Mouse (Mus musculus): ENCODE results near the gene Scap. TPM values are rescaled to one million over a fixed set of nuclear protein-coding genes. Genes with fewer than 3 reads are reported as not detected.

Scap gene
- polyA plus RNA-seq, 1 experiment from 2014 or later, result 42.0 TPM

DNA sequence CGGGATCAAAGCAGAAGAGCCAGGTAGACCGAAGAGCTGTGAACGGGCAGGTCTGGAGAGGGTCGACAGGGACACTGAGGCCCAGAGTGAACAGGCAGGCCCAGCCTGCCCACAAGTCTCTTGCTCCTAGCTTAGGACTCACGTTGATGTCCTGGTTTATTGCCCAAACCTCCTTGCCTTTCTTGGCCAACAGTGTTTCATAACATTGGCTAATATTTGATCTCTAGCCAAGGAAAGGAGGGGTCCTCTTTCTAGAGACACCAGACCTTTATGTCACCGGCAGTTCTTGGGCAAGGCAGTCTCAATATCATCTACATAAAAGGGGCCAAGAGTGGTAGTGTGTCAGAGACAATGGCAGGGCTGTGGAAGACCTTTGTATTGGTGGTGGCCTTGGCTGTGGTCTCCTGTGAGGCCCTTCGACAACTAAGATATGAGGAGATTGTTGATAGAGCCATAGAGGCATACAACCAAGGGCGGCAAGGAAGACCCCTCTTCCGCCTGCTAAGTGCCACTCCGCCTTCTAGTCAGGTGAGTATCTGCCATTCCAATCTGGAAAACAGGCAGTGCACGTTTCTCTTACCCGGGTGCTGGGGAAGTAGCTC is 86.5 kb downstream of the Scap start, which contains the start of gene Ngp:
Gene Ngp, plus strand, starts transcription at position 237 of the 602 bp plus-strand sequence.
- WGBS, result 84% methylated on average over 12 of the region's 12 CpGs
- ATAC-seq (ENCODE audit: insufficient number of reproducible peaks, insufficient read depth, low FRiP score, low TSS enrichment, low read depth), result no peak
- no peak within 1 kb of the TSS for H3K27ac ChIP-seq
- no peak within 1 kb of the TSS for H3K4me2 ChIP-seq
- H3K9me3 ChIP-seq, result no peaks in the 10 kb centered on the region
- H3K36me3 ChIP-seq, result no peaks in the 10 kb centered on the region
- no peak within 1 kb of the TSS for H3K4me3 ChIP-seq (replicated peaks)
- no peaks in the 10 kb centered on the region for H3K4me1 ChIP-seq (replicated peaks)
- no peaks in the 10 kb centered on the region for H3K27me3 ChIP-seq
- no peak within 1 kb of the TSS for H3K9ac ChIP-seq (replicated peaks)

- ATAC-seq (ENCODE audit: insufficient number of reproducible peaks, insufficient read depth, low FRiP score, low TSS enrichment, low read depth), result no peak
- Histone ChIP-seq H3K36me3 (peaks cover 73% of the 10 kb centered on the region), H3K4me2 (no peak overlapping the region), H3K4me1 (replicated peaks) (no peaks in the 10 kb centered on the region), H3K9ac (replicated peaks) (no peak overlapping the region), H3K9me3 (no peaks in the 10 kb centered on the region), H3K27ac (no peak overlapping the region), H3K4me3 (replicated peaks) (no peak overlapping the region), H3K27me3 (no peaks in the 10 kb centered on the region)
- WGBS, result 91% methylated on average over 8 of the region's 8 CpGs
These were observed 98.2 kb downstream of the Scap start for GRCm38 (mm10) chr9:110431241-110431640.

DNA sequence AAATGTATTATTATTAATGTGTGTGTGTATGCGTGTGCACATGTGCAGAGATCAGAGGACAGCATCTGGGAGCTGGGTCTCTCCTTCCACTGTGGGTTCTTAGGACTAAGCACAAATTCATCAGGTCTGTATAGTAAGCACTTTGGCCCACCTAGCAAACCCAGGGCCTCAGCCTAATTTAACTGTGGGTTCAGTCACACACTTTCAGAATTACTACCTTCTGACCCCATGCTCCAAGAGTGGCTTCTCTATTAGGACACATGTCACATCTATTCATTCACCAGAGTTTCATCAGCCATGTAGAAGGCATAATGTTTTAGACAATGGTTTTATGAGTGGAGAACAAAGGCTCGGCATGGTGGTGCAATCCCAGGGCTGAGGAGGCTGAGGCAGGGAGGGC is 100.0 kb downstream of the Scap start:
- no peaks in the 10 kb centered on the region for H3K27me3 ChIP-seq
- no peaks in the 10 kb centered on the region for H3K9me3 ChIP-seq
- no peak overlapping the region for H3K4me3 ChIP-seq (replicated peaks)
- WGBS, result 90% methylated on average over 2 of the region's 2 CpGs
- no peak overlapping the region for H3K9ac ChIP-seq (replicated peaks)
- no peaks in the 10 kb centered on the region for H3K4me1 ChIP-seq (replicated peaks)
- no peak overlapping the region for H3K4me2 ChIP-seq
- no peak for ATAC-seq (ENCODE audit: insufficient number of reproducible peaks, insufficient read depth, low FRiP score, low TSS enrichment, low read depth)
- no peak overlapping the region for H3K27ac ChIP-seq
- H3K36me3 ChIP-seq, result peaks cover 77% of the 10 kb centered on the region

Other genes with a start within 250 kb of the Scap start
- 240 and 250 TPM in 2 replicates for gene Smarcc1, start 215.6 kb upstream of the Scap start, polyA plus RNA-seq (2016; fragmentation: Nextera tagmentation; extraction: Ambion mirVana)
- gene Dhx30, start 215.5 kb upstream of the Scap start, polyA plus RNA-seq (2016; fragmentation: Nextera tagmentation; extraction: Ambion mirVana), result 202 and 207 TPM in 2 replicates
- gene Cspg5, start 89.5 kb upstream of the Scap start, polyA plus RNA-seq (2016; fragmentation: Nextera tagmentation; extraction: Ambion mirVana), result 0.76 and 1.4 TPM in 2 replicates
- 37.2 and 40.9 TPM in 2 replicates for gene Elp6, start 28.1 kb upstream of the Scap start, polyA plus RNA-seq (2016; fragmentation: Nextera tagmentation; extraction: Ambion mirVana)
- 18.3 and 20.2 TPM in 2 replicates for gene Ptpn23, start 74.9 kb downstream of the Scap start, polyA plus RNA-seq (2016; fragmentation: Nextera tagmentation; extraction: Ambion mirVana)
- gene Ngp, start 86.5 kb downstream of the Scap start, polyA plus RNA-seq (2016; fragmentation: Nextera tagmentation; extraction: Ambion mirVana), result 0.69 and 0.95 TPM in 2 replicates
- gene Klhl18, start 143.4 kb downstream of the Scap start, polyA plus RNA-seq (2016; fragmentation: Nextera tagmentation; extraction: Ambion mirVana), result 7.8 and 9.6 TPM in 2 replicates
- 1.6 TPM in 2 replicates for gene Kif9, start 143.7 kb downstream of the Scap start, polyA plus RNA-seq (2016; fragmentation: Nextera tagmentation; extraction: Ambion mirVana)
- 46.4 and 51.2 TPM in 2 replicates for gene Setd2, start 199.3 kb downstream of the Scap start, polyA plus RNA-seq (2016; fragmentation: Nextera tagmentation; extraction: Ambion mirVana)

Data from limb, embryonic 12.5 days (tissue).